Mouse (Mus musculus) v-Abl transformed pro-B cells (cell line): Measurements from ENCODE around the gene Foxg1.

Experiments
- in situ Hi-C, 2 experiments: fragments of 400-800 bp; cut with MboI; formaldehyde crosslinking; loops; one replicate each; pipeline ENCODE4 v1.15.1; 2025; ENCODE audit not compliant: unreplicated experiment in 2 of 2

Gene Foxg1

DNA sequence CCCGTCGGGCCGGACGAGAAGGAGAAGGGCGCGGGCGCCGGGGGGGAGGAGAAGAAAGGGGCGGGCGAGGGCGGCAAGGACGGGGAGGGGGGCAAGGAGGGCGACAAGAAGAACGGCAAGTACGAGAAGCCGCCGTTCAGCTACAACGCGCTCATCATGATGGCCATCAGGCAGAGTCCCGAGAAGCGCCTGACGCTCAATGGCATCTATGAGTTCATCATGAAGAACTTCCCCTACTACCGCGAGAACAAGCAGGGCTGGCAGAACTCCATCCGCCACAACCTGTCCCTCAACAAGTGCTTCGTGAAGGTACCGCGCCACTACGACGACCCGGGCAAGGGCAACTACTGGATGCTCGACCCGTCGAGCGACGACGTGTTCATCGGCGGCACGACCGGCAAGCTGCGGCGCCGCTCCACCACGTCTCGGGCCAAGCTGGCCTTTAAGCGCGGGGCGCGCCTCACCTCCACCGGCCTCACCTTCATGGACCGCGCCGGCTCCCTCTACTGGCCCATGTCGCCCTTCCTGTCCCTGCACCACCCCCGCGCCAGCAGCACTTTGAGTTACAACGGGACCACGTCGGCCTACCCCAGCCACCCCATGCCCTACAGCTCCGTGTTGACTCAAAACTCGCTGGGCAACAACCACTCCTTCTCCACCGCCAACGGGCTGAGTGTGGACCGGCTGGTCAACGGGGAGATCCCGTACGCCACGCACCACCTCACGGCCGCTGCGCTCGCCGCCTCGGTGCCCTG, 2.6 kb downstream of the Foxg1 start, which contains the start of gene Gm43517:
Gene Gm43517 (plus strand): TSS at position 299 of the 755 bp plus-strand sequence.
- in situ Hi-C loops: no loop called here

DNA sequence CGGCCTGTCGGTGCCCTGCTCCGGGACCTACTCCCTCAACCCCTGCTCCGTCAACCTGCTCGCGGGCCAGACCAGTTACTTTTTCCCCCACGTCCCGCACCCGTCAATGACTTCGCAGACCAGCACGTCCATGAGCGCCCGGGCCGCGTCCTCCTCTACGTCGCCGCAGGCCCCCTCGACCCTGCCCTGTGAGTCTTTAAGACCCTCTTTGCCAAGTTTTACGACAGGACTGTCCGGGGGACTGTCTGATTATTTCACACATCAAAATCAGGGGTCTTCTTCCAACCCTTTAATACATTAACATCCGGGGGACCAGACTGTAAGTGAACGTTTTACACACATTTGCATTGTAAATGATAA, 3.2 kb downstream of the Foxg1 start:
- in situ Hi-C loops: no loop called here

GRCm38 (mm10) chr12:49386081-49386805, 3.8 kb downstream of the Foxg1 start:
- in situ Hi-C loops: no loop called here

DNA sequence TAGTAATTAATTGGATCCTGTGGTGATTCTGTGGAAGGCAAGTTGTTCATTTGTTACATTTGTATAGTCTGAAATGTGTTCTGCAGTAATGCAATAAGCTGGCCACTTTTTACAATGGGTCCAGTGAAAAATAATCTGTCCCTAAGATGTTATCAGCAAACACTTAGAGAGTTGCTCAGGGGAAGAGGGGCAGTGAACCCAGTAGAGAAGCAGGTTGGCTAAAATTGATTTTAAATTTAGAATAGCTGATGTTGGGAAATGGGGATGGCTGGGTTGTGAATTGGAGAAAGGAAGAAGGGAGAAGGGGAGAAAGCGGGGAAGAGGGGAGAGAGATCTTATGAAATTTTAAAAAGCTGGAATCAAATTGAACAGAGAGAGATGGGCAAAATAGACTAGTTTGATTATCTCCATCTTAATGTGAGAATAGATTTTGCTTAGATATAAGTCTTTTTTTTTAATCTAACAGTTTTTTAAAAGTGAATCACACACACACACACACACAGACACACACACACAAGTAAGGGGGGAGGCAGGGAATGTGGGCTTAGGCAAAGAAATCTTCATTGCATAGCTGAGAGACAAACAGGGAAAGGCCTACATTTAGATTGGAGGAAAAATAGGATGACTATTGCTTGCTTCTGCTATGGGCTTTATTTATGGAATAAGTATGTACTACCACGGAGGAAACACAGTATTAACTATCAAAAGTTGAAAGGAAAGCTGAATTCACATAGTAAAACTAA, 5.6 kb downstream of the Foxg1 start:
- in situ Hi-C loops: no loop called here

GRCm38 (mm10) chr12:49389666-49390065, 7.2 kb downstream of the Foxg1 start:
- in situ Hi-C loops: no loop called here

DNA sequence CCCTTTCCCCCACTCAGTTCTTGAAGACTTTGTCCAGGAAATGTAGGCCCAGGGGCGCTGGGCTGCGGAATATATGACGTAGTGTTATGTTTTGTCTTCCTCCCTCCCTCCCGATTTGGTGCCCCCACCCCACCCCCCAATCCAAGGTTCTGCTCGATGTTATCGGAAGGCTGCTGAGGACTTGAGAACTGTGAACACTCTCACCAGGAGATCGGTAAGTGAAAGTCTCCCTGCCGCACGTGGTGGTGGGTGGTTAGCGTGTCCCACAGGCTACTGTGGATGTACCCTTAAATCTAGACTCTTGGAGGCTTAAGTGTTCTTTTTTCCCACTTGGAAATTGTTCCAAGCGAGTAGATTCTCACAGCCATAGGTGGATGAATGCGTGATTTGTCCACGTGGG, 7.8 kb downstream of the Foxg1 start:
- in situ Hi-C loops: no loop called here

- in situ Hi-C loops: no loop called here
Observed at GRCm38 (mm10) chr12:49390926-49391304, 8.5 kb downstream of the Foxg1 start.

DNA sequence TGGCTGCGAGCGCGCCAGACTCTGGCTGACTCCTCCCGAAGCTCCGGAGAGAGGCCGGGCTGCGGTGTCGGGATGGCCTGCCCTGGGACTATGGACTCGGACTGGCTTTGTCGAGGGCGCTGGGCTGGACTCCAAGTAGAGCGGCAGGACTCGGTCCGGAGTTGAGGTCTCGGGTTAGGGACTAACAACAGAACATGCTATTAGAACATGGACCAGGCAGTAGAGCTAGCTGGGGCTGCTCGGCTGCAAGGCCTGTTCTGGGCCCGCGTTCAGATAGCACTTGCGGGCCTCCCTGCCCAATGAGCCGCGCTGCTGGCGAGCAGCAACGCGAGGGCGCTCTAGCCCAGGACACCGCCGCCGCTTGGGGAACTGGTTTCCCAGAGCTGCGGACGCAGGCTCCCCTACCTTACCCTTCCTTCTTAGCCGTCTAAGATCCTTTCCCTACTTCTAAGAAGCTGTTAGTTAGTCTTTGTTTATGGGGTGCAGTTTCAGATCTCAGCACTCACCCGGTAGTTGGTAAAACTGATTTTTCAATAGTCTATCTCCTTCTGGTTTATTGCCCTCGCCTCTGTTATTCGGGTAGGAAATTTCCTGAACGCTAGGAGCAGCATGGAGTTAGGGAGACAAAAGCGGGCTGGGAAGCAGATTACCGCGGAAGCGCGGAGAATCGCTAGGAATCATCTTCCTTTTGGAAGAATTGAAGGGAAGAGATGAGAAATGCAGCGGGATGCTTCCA, 9.0 kb downstream of the Foxg1 start:
- in situ Hi-C loops: no loop called here

DNA sequence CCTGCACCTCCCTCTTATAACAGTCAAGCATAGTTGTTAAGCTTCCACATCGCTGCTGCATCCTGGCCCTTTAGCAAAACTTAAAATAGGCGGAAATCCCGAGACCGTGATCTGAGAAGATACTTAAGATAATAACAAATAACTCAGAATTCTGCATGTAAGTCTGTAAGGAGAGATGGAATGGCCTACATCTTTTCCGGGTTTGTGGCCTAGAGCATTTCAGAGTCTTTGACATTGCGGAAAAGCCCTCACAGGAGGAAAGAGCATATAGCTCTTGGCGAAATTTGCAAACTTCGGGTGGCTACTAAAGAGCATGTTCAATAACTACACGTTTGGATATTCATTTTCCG, 9.6 kb downstream of the Foxg1 start:
- in situ Hi-C loops: no loop called here

DNA sequence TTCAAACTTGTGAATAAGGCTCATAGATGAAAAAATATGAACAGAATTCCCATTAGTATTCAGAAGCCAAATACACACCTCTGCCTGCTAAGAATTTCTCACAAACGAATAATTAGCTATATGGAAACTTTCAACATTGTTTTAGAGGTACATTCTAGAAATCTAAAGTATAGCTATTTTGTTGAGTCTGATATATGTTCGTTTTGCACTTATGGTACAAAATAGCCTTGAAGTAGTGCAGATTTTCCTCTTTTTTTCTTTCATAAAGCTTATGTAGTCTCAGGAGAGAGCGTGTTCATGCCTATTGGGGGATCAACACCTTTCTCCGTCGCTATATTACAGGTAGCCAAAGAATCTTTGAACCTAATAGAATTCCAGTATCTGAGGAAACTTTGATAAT, 10.4 kb downstream of the Foxg1 start:
- in situ Hi-C loops: no loop called here

DNA sequence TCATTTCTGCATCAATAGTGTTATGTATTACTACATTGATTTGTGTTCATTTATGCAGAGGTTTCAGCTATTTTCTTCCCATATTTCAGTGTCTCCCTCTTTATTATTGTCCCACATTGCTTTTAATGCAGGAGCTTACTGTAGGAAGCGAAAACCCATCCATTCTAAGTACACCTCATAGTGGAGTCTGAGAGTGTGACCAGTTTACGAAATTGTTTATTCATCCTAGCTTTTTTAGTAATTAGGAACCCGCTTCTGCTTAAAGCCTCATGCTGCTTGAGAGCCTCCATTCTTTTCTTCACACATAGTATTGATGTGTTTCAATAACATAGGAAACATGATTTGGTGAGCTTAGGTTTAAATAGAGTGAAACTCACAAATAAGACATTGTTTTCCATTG, 11.2 kb downstream of the Foxg1 start:
- in situ Hi-C loops: no loop called here

GRCm38 (mm10) chr12:49394181-49394580, 11.7 kb downstream of the Foxg1 start:
- in situ Hi-C loops: no loop called here

DNA sequence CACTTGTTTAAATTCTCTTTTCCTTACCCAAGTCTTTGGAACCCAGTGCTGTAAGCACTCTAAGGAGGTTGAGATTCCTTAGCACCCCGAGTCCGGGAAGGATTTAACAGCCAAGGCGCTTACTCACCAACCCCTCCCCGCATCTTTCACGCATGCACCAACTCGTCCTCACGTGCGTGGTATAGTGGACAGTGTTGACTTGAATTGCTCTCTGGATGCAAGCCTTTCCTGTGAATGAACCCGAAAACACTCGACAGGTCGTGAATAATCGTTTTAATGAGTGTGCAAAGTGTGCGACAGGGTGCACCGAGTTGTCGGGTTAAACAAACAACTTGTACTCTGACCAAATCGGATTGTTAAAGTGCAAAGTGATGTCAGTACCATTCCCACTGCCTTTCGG, 12.4 kb downstream of the Foxg1 start:
- in situ Hi-C loops: no loop called here

GRCm38 (mm10) chr12:49395969-49396368, 13.5 kb downstream of the Foxg1 start:
- in situ Hi-C loops: no loop called here

- in situ Hi-C loops: no loop called here
Observed at GRCm38 (mm10) chr12:49396776-49397175, 14.3 kb downstream of the Foxg1 start.

DNA sequence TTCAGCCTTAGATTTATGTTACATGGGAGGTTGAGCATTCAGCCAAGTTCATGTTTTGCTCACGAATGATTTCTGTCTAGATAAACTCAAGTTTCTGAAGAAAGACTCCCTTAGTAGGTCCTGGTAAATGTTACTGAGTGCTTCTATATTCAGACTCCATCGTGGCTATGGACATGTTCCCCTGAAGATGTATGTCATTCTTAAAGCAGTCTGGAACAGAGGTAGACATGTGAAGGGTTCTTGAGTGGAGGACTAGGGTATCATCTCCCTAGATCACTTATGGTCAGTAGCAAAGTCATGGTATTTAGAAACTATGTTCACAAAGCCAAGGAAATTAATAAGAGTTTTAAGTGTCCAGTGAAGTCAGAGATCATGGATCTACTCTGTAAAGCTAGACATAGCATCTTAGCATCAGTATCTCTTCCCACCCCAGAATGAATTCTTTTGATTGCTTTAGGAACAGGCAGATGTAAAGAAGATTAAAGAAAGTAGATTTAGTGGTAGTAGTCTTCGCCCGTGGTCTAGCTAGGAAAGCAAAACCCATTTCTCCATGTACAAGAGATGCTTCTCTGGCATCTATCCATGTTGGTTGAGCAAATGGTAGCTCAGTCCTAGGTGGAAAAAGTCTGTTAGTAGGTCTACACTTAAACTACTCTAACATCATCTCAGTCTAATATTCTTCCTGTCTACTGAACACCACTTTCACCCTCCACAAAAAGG, 15.1 kb downstream of the Foxg1 start:
- in situ Hi-C loops: no loop called here

DNA sequence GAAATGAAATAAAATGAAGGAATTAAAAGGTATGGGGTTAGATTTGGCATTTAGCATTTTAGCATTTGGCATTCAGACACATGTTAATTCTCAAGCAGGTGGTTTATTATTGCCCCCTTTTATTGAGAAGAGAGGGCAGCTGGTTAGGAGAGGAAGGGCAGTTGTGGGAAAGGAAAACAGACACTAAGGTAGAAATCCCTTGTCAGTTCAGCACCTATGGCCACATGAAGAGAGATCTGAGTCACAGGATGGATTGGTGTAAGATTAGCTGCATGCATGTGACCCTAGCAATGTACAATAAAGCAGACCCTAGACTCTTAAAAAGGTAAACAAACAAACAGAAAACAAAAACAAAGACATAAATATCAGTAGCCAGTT, 15.7 kb downstream of the Foxg1 start:
- in situ Hi-C loops: no loop called here

DNA sequence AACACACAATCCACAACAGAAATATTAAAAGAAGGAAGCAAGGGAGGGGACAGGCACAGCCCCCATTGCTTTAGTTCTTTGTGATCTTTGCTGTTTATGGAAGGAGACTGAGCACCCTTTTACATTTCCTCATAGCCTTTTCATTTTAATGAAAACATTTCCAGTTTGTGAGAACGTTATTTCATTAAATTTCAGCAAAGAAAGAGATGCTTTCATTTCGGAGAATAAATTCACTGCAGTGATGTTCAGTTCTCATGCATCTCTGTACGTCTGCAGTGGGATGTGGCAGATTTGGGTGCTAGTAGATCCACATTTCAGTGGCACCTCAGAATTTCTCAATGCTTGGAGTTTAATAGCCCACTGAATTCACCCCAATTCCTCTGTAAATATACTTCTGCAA, 16.2 kb downstream of the Foxg1 start:
- in situ Hi-C loops: no loop called here

- in situ Hi-C loops: no loop called here
Observed at GRCm38 (mm10) chr12:49399611-49400010, 17.2 kb downstream of the Foxg1 start.

DNA sequence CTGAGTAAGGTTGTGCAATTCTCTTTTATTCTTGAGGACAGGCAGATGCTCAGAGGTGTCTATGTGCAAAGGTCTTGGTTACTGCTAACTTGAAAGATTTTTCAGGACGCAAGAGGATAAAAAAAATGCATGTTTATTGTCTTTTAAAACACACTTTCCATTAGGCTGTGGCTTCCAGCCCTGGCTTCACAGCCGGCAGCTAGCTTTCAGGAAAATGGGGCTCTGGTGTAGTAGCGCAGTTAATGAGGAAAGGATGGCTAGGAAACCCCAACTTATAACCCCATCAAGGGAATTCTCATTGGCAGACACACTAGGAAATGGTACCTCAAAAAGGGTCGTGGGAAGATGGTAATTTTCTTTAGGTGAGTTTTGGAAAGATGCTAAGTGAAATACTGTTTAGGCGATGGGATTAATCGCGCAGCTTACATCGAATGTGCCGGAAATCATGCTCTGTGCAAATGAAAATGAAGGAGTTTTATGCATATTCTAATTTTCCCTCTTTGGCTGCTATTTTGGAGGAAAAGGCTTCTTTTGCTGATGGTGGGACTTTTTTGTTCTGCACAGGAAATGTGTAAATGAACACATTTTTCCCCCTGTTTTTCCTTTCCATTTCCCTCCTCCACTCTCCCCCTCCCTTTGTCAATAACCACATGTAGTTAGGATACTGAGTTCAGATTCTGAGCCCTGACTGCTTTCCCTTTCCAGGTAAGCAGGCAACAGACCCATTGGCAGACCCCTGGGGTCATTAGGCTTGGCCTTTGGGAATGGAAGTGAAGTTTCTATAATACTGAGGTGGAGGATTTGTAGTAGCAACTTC, 17.8 kb downstream of the Foxg1 start:
- in situ Hi-C loops: no loop called here
